Mouse (Mus musculus) midbrain, embryonic 14.5 days (tissue): ENCODE results near the gene Nudt2. TPM values are rescaled to one million over a fixed set of nuclear protein-coding genes. Genes with fewer than 3 reads are reported as not detected.
A peak's percentile ranks its signal among the peaks of the same experiment; 100 is the strongest.
"Not testable (repeated sequence)": the region's sequence is repeated elsewhere in the genome, so short reads cannot be mapped to it uniquely, and the experiment has no call there.

Experiments used
- ATAC-seq: fragments of 200-750 bp; cut with Nextera tagmentation; 2 replicates; pipeline ENCODE4 v1.8.0; 2017; ENCODE audit warnings: moderate number of reproducible peaks, moderate library complexity; ENCODE audit not compliant: low FRiP score, low TSS enrichment
- DNase-seq: peaks from one replicate; pipeline ENCODE4 v3.0.0-alpha.2; 2015
- H3K27ac ChIP-seq: fragments of 300-500 bp; sonication (generic); replicated peaks from 2 replicates; pipeline ENCODE4 v1.5.1; 2014; ENCODE audit warnings: mild to moderate bottlenecking, low read depth, low read length, moderate library complexity
- H3K27me3 ChIP-seq: fragments of 300-500 bp; sonication (generic); 2 replicates; pipeline ENCODE4 v1.6.1; 2014; ENCODE audit warnings: low read length, control low read depth, mixed read lengths; ENCODE audit not compliant: control insufficient read depth, insufficient read depth
- H3K36me3 ChIP-seq: fragments of 300-500 bp; sonication (generic); 2 replicates; pipeline ENCODE4 v1.6.1; 2014; ENCODE audit warnings: low read length, control low read depth; ENCODE audit not compliant: control insufficient read depth, insufficient read depth
- H3K4me1 ChIP-seq: fragments of 300-500 bp; sonication (generic); 2 replicates; pipeline ENCODE4 v1.6.1; 2014; ENCODE audit warnings: mild to moderate bottlenecking, antibody characterized with exemption, low read length, control low read depth; ENCODE audit not compliant: control insufficient read depth, insufficient read depth
- H3K4me2 ChIP-seq: fragments of 300-500 bp; sonication (generic); 2 replicates; pipeline ENCODE4 v1.6.1; 2014; ENCODE audit warnings: mild to moderate bottlenecking, low read length, moderate library complexity
- H3K4me3 ChIP-seq: fragments of 300-500 bp; sonication (generic); replicated peaks from 2 replicates; pipeline ENCODE4 v1.5.1; 2014; ENCODE audit warnings: low read depth, low read length
- H3K9ac ChIP-seq: fragments of 300-500 bp; sonication (generic); replicated peaks from 2 replicates; pipeline ENCODE4 v1.6.1; 2014; ENCODE audit warnings: mild to moderate bottlenecking, low read length, moderate library complexity
- H3K9me3 ChIP-seq: fragments of 300-500 bp; sonication (generic); 2 replicates; pipeline ENCODE4 v1.6.1; 2016; ENCODE audit warnings: low read length, control low read depth, mixed read lengths; ENCODE audit not compliant: control insufficient read depth
- WGBS: fragments of 180-500 bp; shearing (Covaris S2); extraction: QIAGEN DNeasy Blood & Tissue Kit; methylation state at CpG from one replicate; pipeline ENCODE4 v1.1.7; 2014; 5-methylcytosine and 5-hydroxymethylcytosine counted together
- polyA plus RNA-seq: library from polyadenylated mRNA; unstranded; fragments of >200 nt; fragmentation: Nextera tagmentation; extraction: Ambion mirVana; gene quantifications from 2 replicates; pipeline ENCODE4 v1.2.1, GENCODE M21; 2014

Gene Nudt2
- 68.4 and 79.9 TPM in 2 replicates for polyA plus RNA-seq

GRCm38 (mm10) chr4:41464345-41465286, at the start of gene Nudt2, which contains the start of gene Kif24:
Gene Nudt2, plus strand, starts transcription at chr4:41465151.
Gene Kif24, minus strand, starts transcription at chr4:41464887.
- ATAC-seq = peak; percentile 98
- no peaks in the 10 kb centered on the region for H3K9me3 ChIP-seq
- WGBS = under 1% methylated on average over 70 of the region's 70 CpGs

GRCm38 (mm10) chr4:41416966-41417365, 48.0 kb upstream of the Nudt2 start:
- DNase-seq = no peak
- Histone ChIP-seq H3K9ac (no peak overlapping the region), H3K4me2 (no peak overlapping the region), H3K27me3 (no peaks in the 10 kb centered on the region), H3K27ac (no peak overlapping the region), H3K4me3 (no peak overlapping the region), H3K9me3 (no peaks in the 10 kb centered on the region), H3K4me1 (no peaks in the 10 kb centered on the region), H3K36me3 (no peaks in the 10 kb centered on the region)
- ATAC-seq = no peak

More at GRCm38 (mm10) chr4:41464345-41465286, at the start of gene Nudt2, which contains the start of gene Kif24:
- H3K9ac ChIP-seq = peak within 1 kb of the TSS; percentile 60
- peak within 1 kb of the TSS; percentile 71 for H3K4me3 ChIP-seq
- H3K36me3 ChIP-seq = no peaks in the 10 kb centered on the region
- H3K4me1 ChIP-seq = peaks cover 5% of the 10 kb centered on the region; the same call in 1 of the 2 replicates
- peak within 1 kb of the TSS; percentile 74 for H3K4me2 ChIP-seq
- H3K27ac ChIP-seq = peak within 1 kb of the TSS; percentile 68
- no peaks in the 10 kb centered on the region for H3K27me3 ChIP-seq
- peak; percentile 100 for DNase-seq

DNA sequence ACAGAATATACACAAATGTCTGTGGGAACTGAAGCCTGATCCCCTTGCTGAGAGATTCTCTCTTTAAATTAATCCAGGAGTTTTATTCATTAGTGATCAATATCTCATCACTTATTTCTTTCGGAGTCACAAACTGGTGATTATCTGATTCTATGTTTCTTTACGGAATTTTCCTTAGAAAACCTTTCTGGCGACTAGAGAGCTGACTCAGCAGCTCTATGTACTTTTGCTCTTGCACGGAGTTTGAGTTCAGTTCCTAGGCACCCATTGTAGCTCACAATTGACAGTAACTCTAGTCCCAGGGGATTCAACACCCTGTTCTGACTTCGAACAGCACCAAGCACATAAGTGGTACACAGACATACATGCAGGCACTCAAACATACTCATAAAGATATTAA, 26.0 kb upstream of the Nudt2 start:
- H3K9me3 ChIP-seq = no peaks in the 10 kb centered on the region
- no peak overlapping the region for H3K4me3 ChIP-seq
- no peak overlapping the region for H3K9ac ChIP-seq
- H3K36me3 ChIP-seq = no peaks in the 10 kb centered on the region
- no peaks in the 10 kb centered on the region for H3K27me3 ChIP-seq
- H3K4me1 ChIP-seq = no peaks in the 10 kb centered on the region
- 93% methylated on average over 5 of the region's 5 CpGs for WGBS
- no peak overlapping the region for H3K27ac ChIP-seq
- H3K4me2 ChIP-seq = no peak overlapping the region
- DNase-seq (no peak), ATAC-seq (no peak)

DNA sequence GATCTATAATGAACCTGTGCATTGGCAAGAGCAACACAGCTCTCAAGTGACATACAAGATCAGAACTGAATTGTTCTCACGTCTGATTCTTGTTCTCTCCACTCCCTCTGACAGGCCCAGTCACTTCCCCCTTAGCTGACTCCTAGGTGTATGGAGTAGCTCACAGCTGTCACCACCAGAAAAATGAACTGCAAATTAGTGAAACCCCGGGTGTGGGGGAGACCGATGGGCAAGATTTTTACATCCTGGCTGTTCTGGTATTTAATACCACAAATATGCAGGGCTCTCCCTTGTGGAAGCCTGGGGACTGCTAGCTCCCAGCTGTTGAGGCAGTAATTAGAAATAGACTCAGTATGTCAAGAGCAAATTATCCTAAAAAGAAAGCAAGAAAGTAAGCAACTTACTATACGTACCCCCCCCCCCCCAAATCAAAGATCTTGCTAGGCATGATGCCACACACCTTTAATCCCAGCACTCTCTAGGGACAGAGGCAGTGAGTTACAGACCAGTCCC, 22.1 kb upstream of the Nudt2 start:
- 84% methylated on average over 4 of the region's 4 CpGs for WGBS
- Histone ChIP-seq H3K27ac (no peak overlapping the region), H3K4me1 (no peaks in the 10 kb centered on the region), H3K4me3 (no peak overlapping the region), H3K36me3 (no peaks in the 10 kb centered on the region), H3K9me3 (no peaks in the 10 kb centered on the region), H3K4me2 (no peak overlapping the region), H3K27me3 (no peaks in the 10 kb centered on the region), H3K9ac (no peak overlapping the region)
- ATAC-seq (no peak), DNase-seq (no peak)

DNA sequence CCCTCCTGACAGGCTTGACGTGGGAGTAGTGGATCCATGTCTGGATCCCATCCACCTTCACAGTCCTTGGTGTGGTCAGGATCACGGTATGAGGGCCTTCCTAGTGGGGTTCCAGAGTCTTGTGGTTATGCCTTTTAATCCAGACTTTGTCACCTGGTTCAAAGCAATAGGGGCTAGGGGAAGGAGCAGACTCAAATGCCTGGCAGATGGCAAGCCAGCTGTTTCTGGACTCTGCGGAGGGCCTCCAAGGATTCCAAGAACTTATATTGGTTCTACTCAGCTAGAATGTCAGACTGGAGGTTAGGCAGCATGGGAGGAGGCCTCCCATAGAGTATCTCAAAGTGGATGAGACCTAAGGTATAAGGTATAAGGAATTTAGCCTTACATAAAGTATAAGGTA, 17.4 kb upstream of the Nudt2 start:
- Histone ChIP-seq H3K27ac (no peak overlapping the region), H3K27me3 (no peaks in the 10 kb centered on the region), H3K4me2 (no peak overlapping the region), H3K36me3 (no peaks in the 10 kb centered on the region), H3K4me1 (no peaks in the 10 kb centered on the region), H3K9ac (no peak overlapping the region), H3K9me3 (no peaks in the 10 kb centered on the region), H3K4me3 (no peak overlapping the region)
- ATAC-seq (no peak), DNase-seq (no peak)
- 96% methylated on average over 3 of the region's 3 CpGs for WGBS

DNA sequence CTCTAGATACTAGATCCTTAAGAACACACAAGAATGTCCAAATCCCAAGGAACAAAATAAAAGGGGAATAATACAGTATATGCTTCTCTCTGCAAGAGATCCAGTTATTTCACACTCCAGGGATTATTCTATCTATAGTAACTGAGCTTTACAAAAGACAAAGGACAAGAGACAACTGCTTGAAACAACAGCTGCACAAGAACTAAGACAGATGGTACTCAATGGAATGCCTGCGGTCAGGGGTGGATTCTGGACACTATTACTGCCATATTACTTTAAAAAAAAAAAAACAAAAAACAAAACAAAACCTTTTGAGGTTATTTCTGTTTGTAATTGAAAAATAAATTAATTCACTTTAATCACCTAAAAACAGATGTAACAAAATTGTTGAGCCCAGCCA, 4.3 kb upstream of the Nudt2 start:
- Histone ChIP-seq H3K4me3 (no peak overlapping the region), H3K9me3 (no peaks in the 10 kb centered on the region), H3K27me3 (no peaks in the 10 kb centered on the region), H3K4me1 (peaks cover 5% of the 10 kb centered on the region; the same call in 1 of the 2 replicates), H3K4me2 (no peak overlapping the region), H3K36me3 (no peaks in the 10 kb centered on the region), H3K9ac (no peak overlapping the region), H3K27ac (no peak overlapping the region)
- ATAC-seq = no peak
- whole genome bisulfite sequencing = 93% methylated on average over 1 of the region's 1 CpGs
- DNase-seq = no peak

DNA sequence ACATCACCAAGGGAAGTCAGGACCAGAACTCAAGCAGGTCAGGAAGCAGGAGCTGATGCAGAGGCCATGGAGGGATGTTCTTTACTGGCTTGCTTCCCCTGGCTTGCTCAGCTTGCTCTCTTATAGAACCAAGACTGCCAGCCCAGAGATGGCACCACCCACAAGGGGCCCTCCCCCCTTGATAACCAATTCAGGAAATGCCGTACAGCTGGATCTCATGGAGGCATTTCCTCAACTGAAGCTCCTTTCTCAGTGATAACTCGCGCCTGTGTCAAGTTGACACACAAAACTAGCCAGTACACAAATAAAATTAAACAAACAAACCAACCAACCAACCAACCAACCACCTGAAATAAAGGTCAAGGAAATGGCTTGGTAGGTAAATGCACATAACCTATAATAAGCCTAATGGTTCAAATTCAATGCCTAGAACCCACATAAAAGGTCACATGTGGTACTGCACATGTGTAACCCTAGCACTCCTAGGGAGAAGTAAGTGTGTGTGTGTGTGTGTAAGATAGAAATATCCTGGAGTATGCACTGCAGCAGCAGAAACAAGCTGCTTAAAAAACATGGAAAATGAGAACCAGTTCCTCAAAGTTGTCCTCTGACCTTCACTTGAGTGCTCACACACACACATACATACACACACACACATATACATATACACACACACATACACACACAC, 1.8 kb upstream of the Nudt2 start:
- 89% methylated on average over 3 of the region's 3 CpGs for WGBS
- not testable (repeated sequence) for H3K9ac ChIP-seq, H3K27me3 ChIP-seq, H3K27ac ChIP-seq, H3K36me3 ChIP-seq, H3K4me3 ChIP-seq, H3K4me1 ChIP-seq, ATAC-seq, DNase-seq, H3K9me3 ChIP-seq
- peak overlapping the region; percentile 74 for H3K4me2 ChIP-seq

DNA sequence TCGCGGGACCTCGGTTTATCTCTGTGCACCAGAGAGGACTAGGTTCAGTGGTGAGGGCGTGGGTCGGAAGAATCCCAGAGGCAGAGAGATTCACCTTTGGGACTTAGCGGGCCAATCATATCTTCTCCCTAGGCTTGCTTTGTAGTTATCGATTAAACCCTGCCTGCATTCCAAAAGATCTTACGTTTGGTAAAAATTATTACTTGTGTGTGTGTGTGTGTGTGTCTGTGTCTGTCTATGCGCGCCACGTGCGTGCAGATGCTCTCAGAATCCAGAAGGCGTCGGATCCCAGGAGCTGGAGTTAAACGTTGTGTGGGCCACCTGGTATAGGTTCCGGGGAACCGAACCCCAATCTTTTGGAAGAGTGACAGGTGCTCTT, 325 bp downstream of the Nudt2 start:
- peak overlapping the region; percentile 71 for H3K4me3 ChIP-seq
- H3K27me3 ChIP-seq = no peaks in the 10 kb centered on the region
- peak overlapping the region; percentile 60 for H3K9ac ChIP-seq
- peak overlapping the region; percentile 60 for H3K4me2 ChIP-seq
- no peak; the same call in 1 of the 2 replicates for ATAC-seq
- H3K9me3 ChIP-seq = no peaks in the 10 kb centered on the region
- H3K27ac ChIP-seq = peak overlapping the region; percentile 68
- WGBS = 3% methylated on average over 17 of the region's 17 CpGs
- peak; percentile 65 for DNase-seq
- no peaks in the 10 kb centered on the region for H3K36me3 ChIP-seq
- H3K4me1 ChIP-seq = peaks cover 8% of the 10 kb centered on the region
